ENCODE assay signal across 9 mouse cellular contexts in the genomic region with DNA sequence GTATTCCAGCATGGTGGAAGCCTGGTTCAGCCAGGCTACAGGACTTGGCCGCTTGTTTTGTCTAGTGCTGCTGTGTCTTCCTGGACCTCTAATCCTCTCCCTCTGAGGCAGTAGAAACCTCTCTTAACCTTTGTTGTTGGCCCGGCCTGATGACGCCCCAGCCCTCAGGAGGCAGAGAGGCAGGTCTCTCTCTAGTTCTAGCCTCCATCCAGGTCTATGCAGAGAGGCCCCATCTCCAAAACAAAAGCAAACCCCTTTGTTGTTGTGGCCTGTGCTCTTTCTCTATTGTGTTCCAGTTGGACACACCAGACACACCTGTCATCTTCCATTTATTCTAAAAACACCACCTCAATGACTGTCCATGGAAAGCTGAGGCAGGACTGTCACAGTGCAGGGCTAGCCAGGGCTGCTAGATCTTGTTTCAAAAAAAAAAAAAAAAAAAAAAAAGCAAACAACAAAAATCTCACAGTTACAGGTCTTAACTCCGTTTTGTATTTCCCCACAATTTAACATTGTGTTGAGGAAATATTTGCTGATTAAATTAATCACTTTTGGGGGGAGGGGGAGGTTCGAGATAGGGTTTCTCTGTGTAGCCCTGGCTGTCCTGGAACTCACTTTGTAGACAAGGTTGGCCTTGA. TPM values are rescaled to one million over a fixed set of nuclear protein-coding genes. Genes with fewer than 3 reads are reported as not detected.
DNase-seq lines count a peak whose midpoint lies in the region; ATAC-seq and TF ChIP-seq lines count a peak whose summit lies in the region.
"Had no signal": no experiment of that assay in that cellular context is flagged by ENCODE, and none has a peak within 500 bp of the region (broad histone marks: within the 10 kb centered on the region; RNA-seq: fewer than 3 reads in every experiment).

No protein-coding gene starts in this region.

- peak; percentile 11 for DNase-seq in lung, embryonic 14.5 days
- DNase-seq in lung, postnatal 36 days = no peak
- DNase-seq in c-Kit-negative CD71-positive TER-119-positive erythroid progenitor cells, embryonic 14.5 days (ENCODE audit: low read depth, low spot score) = peak; percentile 5
- no peak for DNase-seq in layer of hippocampus, adult 8-10 months (ENCODE audit: low spot score in 2 of 2)
- no peak for DNase-seq in left cerebral cortex, postnatal 14 days (ENCODE audit: low spot score in 2 of 2)
- DNase-seq in lung, adult 18-20 months = no peak

- peaks cover 9% of the 10 kb centered on the region; the same call in 1 of the 2 replicates for H3K4me1 ChIP-seq in lung, embryonic 14.5 days (ENCODE audit: insufficient read depth)
- H3K4me1 ChIP-seq in intestine, embryonic 16.5 days (ENCODE audit: control insufficient read depth, insufficient read depth, low read length) = peaks cover 14% of the 10 kb centered on the region; the same call in 1 of the 2 replicates
- H3K4me1 ChIP-seq in neural tube, embryonic 12.5 days = peaks cover 27% of the 10 kb centered on the region

- H3K4me3 ChIP-seq in lung, embryonic 14.5 days (ENCODE audit: low read depth, low read length) = peak overlapping the region; percentile 99
- peak overlapping the region; percentile 96 for H3K4me3 ChIP-seq in intestine, embryonic 16.5 days (ENCODE audit: low read length)
- H3K4me3 ChIP-seq in neural tube, embryonic 12.5 days = peak overlapping the region; percentile 92

- H3K27ac ChIP-seq in lung, embryonic 14.5 days (ENCODE audit: low read depth) = no peak overlapping the region
- no peak overlapping the region for H3K27ac ChIP-seq in intestine, embryonic 16.5 days (ENCODE audit: low read length)
- H3K27ac ChIP-seq in neural tube, embryonic 12.5 days = no peak overlapping the region

- H3K27me3 ChIP-seq in lung, embryonic 14.5 days (ENCODE audit: insufficient read depth, low read length) = no peaks in the 10 kb centered on the region
- H3K27me3 ChIP-seq in intestine, embryonic 16.5 days (replicated peaks; ENCODE audit: control insufficient read depth, insufficient read depth, low read length) = no peaks in the 10 kb centered on the region
- H3K27me3 ChIP-seq in neural tube, embryonic 12.5 days (replicated peaks) = no peaks in the 10 kb centered on the region

- peak overlapping the region; percentile 83 for H3K4me2 ChIP-seq in lung, embryonic 14.5 days
- H3K4me2 ChIP-seq in intestine, embryonic 16.5 days (ENCODE audit: low read depth, low read length) = peak overlapping the region; percentile 88
- peak overlapping the region; percentile 99 for H3K4me2 ChIP-seq in neural tube, embryonic 12.5 days (replicated peaks)

- intact Hi-C loops in left cerebral cortex, postnatal 14 days (cut with DNase I) = loop anchor here (5.0 kb wide), 1 partner anchor 61 kb away; no protein-coding TSS in a partner anchor

- ATAC-seq in lung, embryonic 14.5 days (ENCODE audit: insufficient read depth) = no peak
- no peak for ATAC-seq in intestine, embryonic 16.5 days
- no peak for ATAC-seq in neural tube, embryonic 12.5 days (ENCODE audit: low FRiP score, low read depth)

- peaks cover 12% of the 10 kb centered on the region; the same call in 1 of the 2 replicates for H3K36me3 ChIP-seq in lung, embryonic 14.5 days (ENCODE audit: insufficient read depth)
- no peaks in the 10 kb centered on the region for H3K36me3 ChIP-seq in intestine, embryonic 16.5 days (ENCODE audit: control insufficient read depth, insufficient read depth, low read length)
- H3K36me3 ChIP-seq in neural tube, embryonic 12.5 days = peaks cover 2% of the 10 kb centered on the region; the same call in 1 of the 2 replicates

- no peaks in the 10 kb centered on the region for H3K9me3 ChIP-seq in lung, embryonic 14.5 days (ENCODE audit: low read depth, low read length)
- no peaks in the 10 kb centered on the region for H3K9me3 ChIP-seq in intestine, embryonic 16.5 days (ENCODE audit: control insufficient read depth, low read length)
- H3K9me3 ChIP-seq in neural tube, embryonic 12.5 days = no peaks in the 10 kb centered on the region

- 10% methylated on average over 5 of the region's 5 CpGs for WGBS in lung, embryonic 14.5 days
- 6% methylated on average over 5 of the region's 5 CpGs for WGBS in intestine, embryonic 16.5 days
- WGBS in neural tube, embryonic 12.5 days = 19% methylated on average over 5 of the region's 5 CpGs

- no peak for TF ChIP-seq CTCF in lung, embryonic 14.5 days (IDR thresholded peaks at IDR 0.05; ENCODE audit: low read depth)

- peak overlapping the region; percentile 93 for H3K9ac ChIP-seq in lung, embryonic 14.5 days
- peak overlapping the region; percentile 89 for H3K9ac ChIP-seq in intestine, embryonic 16.5 days (ENCODE audit: low read depth, low read length)
- H3K9ac ChIP-seq in neural tube, embryonic 12.5 days = peak overlapping the region; percentile 80

RNA-seq across cellular contexts. Expression of a gene that starts 1.4 kb away (rescaled TPM):
- polyA plus RNA-seq in lung, embryonic 14.5 days (2014; fragmentation: Nextera tagmentation; extraction: Ambion mirVana) = 18.3 and 20.8 TPM in 2 replicates
- 4.3 and 4.5 TPM in 2 replicates for polyA plus RNA-seq in intestine, embryonic 16.5 days (2015; fragmentation: Nextera tagmentation; extraction: Ambion mirVana)
- polyA plus RNA-seq in neural tube, embryonic 12.5 days (2016; fragmentation: Nextera tagmentation; extraction: Ambion mirVana) = 9.1 TPM in 2 replicates
- total RNA-seq in layer of hippocampus, adult 8-10 months (2022) = under 1 TPM in 2 of 4 experiments, not detected in 2; 0.09 to 0.20 TPM
- under 1 TPM; 0.22 to 0.63 TPM for total RNA-seq in left cerebral cortex, postnatal 14 days (2021)

RNA-seq across cellular contexts. Expression of a gene that starts 43.9 kb away (rescaled TPM):
- polyA plus RNA-seq in lung, embryonic 14.5 days (2014; fragmentation: Nextera tagmentation; extraction: Ambion mirVana) = not detected in 2 replicates
- polyA plus RNA-seq in intestine, embryonic 16.5 days (2015; fragmentation: Nextera tagmentation; extraction: Ambion mirVana) = 0.20 and 0.23 TPM in 2 replicates
- 3.3 and 3.6 TPM in 2 replicates for polyA plus RNA-seq in neural tube, embryonic 12.5 days (2016; fragmentation: Nextera tagmentation; extraction: Ambion mirVana)
- 1 to 10 TPM in 1 of 4 experiments, under 1 TPM in 3; 0.59 to 2.7 (median 0.81) TPM for total RNA-seq in layer of hippocampus, adult 8-10 months (2022)
- total RNA-seq in left cerebral cortex, postnatal 14 days (2021) = 1 to 10 TPM; 1.7 to 3.0 TPM
- total RNA-seq: neutrophil, adult 5-6 weeks had no signal

RNA-seq across cellular contexts. Expression of a gene that starts 54.1 kb away (rescaled TPM):
- 6.1 and 7.6 TPM in 2 replicates for polyA plus RNA-seq in lung, embryonic 14.5 days (2014; fragmentation: Nextera tagmentation; extraction: Ambion mirVana)
- 1.2 and 1.4 TPM in 2 replicates for polyA plus RNA-seq in intestine, embryonic 16.5 days (2015; fragmentation: Nextera tagmentation; extraction: Ambion mirVana)
- polyA plus RNA-seq in neural tube, embryonic 12.5 days (2016; fragmentation: Nextera tagmentation; extraction: Ambion mirVana) = 6.0 and 6.2 TPM in 2 replicates
- total RNA-seq in layer of hippocampus, adult 8-10 months (2022) = 1 to 10 TPM; 1.3 to 2.7 (median 1.9) TPM
- total RNA-seq in left cerebral cortex, postnatal 14 days (2021) = 1 to 10 TPM; 1.9 to 2.4 TPM

Comparison
In these comparisons a context has a peak if more than half of its experiments do, and no peak if none do; other contexts are left out.
1. DNase-seq: peak in lung, embryonic 14.5 days (single experiment) and c-Kit-negative CD71-positive TER-119-positive erythroid progenitor cells, embryonic 14.5 days (single experiment); none in lung, postnatal 36 days (single experiment), layer of hippocampus, adult 8-10 months (0 of 2), left cerebral cortex, postnatal 14 days (0 of 2) and lung, adult 18-20 months (0 of 2).
2. Peak in every context shown above with its lines, with median percentiles within 50 percentile points of each other: H3K4me2 ChIP-seq, H3K4me3 ChIP-seq and H3K9ac ChIP-seq.